Mouse (Mus musculus) spleen, adult 18-20 months (tissue): Measurements from ENCODE around the gene Pitpnb.

Experiments used
- DNase-seq, 2 experiments: peaks; one replicate each; pipeline ENCODE4 v3.0.0; 2022; ENCODE audit warnings: mixed read lengths in 2 of 2

The Pitpnb gene

DNA sequence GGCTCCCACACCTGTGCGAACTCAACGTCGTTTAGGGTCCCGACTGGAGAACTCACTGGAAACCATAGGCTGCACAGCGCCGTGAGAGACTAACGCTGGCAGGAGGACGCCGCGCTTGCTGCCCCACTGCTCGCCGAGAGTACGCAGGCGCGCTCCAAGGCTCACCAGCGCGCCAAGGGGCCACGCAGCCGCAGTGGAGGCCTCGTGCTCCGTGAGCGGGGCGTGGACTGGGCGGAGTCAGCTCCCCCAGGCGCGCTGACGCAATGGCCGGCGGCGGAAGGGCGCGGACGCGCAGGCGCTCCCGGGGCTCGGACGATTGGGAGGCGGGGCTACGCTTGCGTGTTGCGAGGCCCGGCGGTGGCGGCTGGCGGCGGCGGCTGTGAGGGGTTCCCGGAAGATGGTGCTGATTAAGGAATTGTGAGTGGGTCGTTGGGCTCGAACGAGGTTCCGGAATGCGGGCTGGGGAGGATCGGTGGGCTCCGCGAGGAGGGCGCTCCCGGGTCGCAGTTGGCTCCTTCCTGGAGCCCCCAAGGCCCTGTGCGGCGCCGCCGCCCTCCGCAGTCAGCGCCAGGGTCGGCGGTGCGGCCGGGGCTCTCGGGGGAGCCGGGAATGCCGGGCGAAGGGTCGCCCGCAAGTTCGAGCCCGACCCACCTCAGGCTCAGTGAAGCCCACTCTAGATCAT lies at the start of gene Pitpnb:
Gene Pitpnb, plus strand, starts transcription at position 347 of the 682 bp plus-strand sequence.
- peak; percentile 98 to 100 for DNase-seq

GRCm38 (mm10) chr5:111284420-111285175 lies 46.0 kb upstream of the Pitpnb start:
- DNase-seq: no peak

GRCm38 (mm10) chr5:111287571-111287970 lies 43.0 kb upstream of the Pitpnb start:
- no peak for DNase-seq

GRCm38 (mm10) chr5:111288486-111288885 lies 42.1 kb upstream of the Pitpnb start:
- DNase-seq: no peak

- DNase-seq: no peak
Measured at GRCm38 (mm10) chr5:111290071-111290470, 40.5 kb upstream of the Pitpnb start.

DNA sequence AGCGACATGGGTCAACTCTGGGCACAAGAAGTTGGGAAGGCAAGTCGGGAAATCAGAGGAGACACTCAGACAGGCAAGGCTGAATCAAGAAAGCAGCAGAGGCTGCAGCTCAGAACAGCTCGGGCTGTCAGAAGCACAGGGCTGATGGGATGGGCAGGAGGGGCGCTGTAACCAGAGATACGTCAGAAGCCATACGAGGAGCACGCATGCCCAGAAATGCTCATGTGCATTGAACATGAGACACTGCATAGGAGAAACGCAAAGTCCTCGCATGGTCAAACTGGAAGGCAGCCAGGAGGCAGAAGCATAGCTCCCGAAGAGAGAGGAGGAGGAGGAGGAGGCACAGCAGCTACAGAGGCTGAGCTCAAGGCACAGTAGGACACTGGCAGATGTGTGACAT lies 38.9 kb upstream of the Pitpnb start:
- DNase-seq: no peak

DNA sequence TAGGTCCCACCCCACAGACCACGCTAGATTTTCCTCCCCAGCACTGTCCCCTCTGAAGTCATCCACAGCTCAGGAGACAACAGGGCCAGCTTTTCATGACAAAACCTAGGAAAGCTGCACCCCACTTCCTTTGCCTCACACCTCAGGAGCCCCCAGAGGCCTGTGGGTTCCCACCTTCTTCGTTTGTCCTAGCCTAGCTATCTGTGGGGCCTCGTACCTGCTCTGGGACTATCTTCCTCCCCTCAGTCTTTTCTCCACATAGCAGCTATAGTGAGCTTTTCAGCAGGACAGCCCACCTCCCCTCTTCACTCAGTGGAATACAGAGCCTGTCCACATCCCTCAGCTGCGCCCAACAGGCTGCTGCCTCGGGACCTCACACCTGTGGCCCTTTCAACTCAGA lies 32.8 kb upstream of the Pitpnb start:
- DNase-seq: no peak

DNA sequence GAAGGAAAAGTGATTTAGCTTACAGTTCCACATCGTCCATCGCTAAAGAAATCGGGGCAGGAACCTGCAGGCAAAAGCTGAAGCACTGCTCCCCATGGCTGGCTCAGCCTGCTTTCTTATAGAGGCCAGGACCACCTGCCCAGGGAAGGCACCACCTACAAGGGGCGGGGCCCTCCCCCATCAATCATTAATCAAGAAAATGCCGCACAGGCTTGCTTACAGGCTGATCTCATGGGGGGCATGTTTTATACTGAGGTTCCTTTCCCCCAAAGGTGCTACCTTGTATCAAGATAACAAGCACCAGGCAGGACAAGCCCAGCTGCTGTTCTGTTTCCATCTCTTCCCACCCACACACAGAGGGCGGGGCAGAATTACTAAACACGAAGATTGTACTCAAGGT lies 31.9 kb upstream of the Pitpnb start:
- no peak for DNase-seq

DNA sequence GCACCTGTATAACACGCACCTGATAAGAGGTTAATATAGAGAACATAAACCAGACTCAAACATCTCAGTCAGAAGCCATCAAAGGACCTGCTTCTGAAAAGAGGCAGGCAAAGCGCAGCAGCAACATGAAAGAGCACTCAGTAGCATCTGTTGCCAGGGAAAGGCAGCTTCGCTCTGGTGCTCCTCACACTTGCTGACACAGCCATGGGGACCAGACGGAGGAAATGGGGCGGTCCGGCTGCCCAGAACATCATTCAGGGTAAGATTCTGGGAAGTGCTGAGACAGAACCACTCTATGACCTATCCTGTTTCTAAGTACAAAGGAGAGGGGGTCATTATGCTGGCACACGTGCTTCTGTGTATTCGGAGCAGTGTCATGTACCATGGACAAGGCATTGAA lies 29.8 kb upstream of the Pitpnb start:
- no peak for DNase-seq

- DNase-seq: no peak
Measured at GRCm38 (mm10) chr5:111301736-111302135, 28.8 kb upstream of the Pitpnb start.

DNA sequence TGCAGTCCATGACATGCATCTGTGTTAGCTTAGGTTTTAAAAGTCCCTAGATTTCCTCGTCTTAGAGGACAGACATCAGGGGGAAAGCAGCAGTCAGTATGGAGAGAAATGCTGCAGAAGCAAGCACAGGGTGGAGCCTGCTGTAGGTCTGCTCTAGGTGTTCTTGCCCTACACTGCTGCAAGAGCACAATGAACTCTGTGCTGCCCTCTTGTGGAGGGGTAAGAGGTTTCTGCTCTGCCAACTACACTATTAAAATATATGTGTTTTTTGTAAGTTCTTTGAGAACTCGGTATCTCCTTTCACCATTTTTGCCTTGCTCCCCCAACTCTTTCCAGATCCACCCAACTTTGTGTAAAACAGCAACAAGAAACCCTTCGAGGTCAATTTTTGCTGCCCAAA lies 25.8 kb upstream of the Pitpnb start:
- no peak for DNase-seq

GRCm38 (mm10) chr5:111310185-111310584 lies 20.4 kb upstream of the Pitpnb start:
- DNase-seq: no peak

DNA sequence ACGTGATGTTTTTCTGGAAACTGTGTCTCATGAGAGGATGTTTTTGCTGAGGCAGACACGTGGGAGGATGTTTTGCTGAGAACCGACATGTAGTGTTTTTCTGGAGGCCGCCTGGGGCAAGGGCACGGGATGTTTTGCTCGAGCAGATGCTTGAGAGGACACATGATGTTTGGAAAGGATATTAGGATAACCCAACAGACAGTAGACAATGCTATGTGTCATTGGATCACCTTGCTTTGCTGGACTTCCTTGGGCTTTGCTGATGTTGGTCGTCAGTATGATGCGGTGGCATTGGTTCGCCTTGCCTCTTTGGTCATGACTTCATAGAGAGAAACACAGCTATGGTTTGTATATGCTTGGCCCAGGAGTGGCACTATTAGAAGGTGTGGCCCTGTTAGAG lies 16.7 kb upstream of the Pitpnb start:
- no peak for DNase-seq

DNA sequence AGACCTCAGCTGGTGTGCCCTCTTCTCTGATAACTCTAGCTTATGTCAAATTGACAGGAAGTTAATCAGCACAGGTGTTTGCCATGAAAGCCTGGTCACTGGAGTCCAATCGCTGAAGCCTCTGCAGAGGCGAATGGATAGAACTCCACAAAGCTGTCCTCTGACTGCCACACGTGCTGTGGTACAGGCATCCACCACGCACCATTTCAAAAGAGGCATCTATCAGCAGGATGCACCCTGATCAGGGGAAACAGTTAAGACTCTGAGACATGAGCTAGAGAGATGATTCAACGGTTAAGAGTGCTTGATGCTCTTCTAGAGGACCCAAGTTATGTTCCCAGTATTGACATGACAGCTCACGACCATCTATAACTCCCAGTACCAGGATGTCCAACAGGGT lies 15.5 kb upstream of the Pitpnb start:
- DNase-seq: no peak

GRCm38 (mm10) chr5:111317526-111317925 lies 13.0 kb upstream of the Pitpnb start:
- no peak for DNase-seq

DNA sequence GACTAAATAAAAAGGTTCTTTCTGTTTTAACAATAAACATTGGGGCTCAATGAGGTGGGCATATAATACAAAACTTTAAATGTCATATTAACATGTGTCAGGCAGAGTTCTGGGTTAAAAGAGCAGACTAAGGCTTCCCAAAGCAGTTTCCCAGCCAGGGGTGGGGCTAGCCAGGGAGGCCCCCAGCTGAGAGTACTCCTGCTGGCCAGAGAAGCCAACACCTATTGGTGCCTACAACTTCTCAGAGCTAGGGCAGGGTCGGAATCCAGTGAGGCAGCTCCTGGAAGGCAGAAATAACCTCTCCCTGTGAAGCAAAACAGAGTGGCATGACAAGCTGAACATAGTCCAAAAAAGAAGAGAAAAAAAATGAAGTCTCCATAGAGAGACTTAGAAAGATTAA lies 11.6 kb upstream of the Pitpnb start:
- no peak for DNase-seq

GRCm38 (mm10) chr5:111325813-111326212 lies 4.8 kb upstream of the Pitpnb start:
- DNase-seq: no peak

- no peak for DNase-seq
Measured at GRCm38 (mm10) chr5:111327420-111327819, 3.1 kb upstream of the Pitpnb start.

DNA sequence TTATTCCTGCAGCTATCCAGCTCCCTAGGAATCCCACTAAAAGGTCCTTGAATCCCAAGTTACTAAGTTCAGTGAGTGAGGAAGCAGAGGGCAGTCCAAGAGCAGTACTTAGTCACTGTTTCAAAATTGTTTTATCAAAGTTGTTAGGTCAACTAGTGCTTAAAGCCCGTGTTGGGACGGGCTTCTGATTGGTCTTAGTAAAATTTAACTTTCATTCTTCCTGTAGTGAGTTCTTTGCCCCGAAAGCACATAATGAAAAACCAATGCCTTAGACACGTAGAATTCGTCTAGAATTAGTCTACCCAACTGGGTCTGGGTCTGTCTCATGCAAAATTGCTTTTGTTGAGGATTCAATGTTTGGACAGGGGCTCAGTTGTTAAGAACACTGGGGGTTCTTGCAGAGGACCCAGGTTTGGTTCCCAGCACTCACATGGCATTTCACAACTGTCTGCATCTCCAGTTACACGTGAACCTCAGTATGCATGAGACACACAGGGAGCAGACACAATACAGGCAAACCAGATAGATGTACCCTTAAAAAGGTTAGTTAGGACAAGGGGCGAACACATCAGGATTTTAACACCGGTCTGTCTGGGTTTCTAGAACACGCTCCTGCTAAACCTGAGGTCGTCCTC lies 664 bp upstream of the Pitpnb start:
- no peak for DNase-seq

GRCm38 (mm10) chr5:111331099-111331435 lies 504 bp downstream of the Pitpnb start:
- DNase-seq: no peak

DNA sequence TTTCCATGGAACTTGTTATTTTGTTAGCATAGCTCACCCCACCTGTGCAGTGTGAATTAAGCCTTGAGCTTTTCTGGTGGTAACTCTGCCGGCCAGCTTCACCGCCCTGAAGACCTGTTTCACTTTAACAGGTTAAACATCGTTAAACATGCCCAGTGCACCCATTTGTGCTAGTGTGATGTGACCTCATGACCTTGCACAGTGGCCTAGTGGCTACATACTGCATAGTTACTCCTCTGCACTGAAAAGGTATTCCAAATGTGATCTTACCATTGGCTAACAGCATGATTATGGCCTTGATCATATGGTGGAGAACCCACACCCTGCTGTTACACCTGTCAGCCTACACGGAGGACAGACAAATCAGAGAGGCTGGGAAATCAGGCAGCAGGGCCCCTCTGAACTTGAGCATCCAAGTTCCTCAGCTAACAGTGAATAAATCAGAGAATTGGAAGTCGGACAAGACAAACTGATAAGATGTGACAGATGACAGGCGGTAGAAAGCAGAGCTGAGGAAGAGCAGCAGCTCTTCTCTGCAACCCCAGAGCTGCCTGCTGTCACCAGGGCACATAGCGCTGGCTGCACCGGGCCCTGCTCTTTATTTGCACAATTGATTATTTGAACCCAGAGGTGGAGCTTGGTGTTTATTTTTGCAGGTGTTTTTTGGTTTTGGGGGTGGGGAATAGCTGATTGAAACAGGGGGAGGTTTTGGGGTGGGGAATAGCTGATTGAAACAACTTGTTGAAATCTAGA lies 5.6 kb downstream of the Pitpnb start:
- no peak for DNase-seq

GRCm38 (mm10) chr5:111341609-111342008 lies 11.0 kb downstream of the Pitpnb start:
- no peak for DNase-seq

GRCm38 (mm10) chr5:111344721-111345400 lies 14.3 kb downstream of the Pitpnb start:
- no peak for DNase-seq
